Comparison of ENCODE assay signal across 17 mouse cellular contexts in the genomic region with DNA sequence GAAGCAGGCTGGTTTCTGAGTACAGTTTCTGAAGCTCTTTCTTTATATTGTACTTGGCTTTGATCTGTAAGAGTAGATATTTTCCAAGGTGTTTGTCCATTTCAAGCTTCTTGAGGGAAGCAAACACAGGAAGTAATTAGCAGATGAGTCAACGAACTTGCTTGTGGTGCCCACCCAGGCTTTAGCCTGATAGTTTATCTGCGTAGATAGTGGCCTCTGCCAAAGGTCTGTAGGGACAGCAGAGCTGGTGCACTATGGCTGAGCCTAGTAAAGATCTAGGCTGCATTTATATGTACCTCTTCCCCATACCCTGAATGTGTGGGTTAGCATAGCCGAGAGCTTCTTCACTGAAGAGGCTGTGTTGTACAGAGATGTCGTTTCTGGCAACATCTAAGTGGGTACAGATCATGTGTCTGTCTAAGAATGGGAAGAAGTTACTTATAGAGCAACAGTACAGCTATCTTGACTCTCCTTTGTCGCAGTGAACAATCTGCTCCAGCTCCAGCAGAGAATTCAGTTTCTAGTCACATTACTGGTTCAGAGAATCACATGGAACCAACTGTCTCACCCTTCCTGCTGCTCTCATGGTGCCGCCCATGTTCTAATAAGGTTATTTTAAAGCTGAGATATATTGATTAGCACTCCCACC.
DNase-seq lines count a peak whose midpoint lies in the region; TF ChIP-seq lines count a peak whose summit lies in the region.
"Had no signal": no experiment of that assay in that cellular context is flagged by ENCODE, and none has a peak within 500 bp of the region (broad histone marks: within the 10 kb centered on the region; RNA-seq: fewer than 3 reads in every experiment).

No protein-coding gene starts in this region.

- intact Hi-C loops in gastrocnemius, adult 2 months (cut with DNase I) = no loop called here
- intact Hi-C loops in heart, postnatal 25 days (cut with DNase I) = loop anchor here (5.0 kb wide), 1 partner anchor 43 kb away; no protein-coding TSS in a partner anchor

- no peak overlapping the region for H3K4me3 ChIP-seq in gastrocnemius, adult 2 months
- H3K4me3 ChIP-seq: hindbrain, embryonic 13.5 days; midbrain, embryonic 13.5 days; myocyte had no signal

- no peak for TF ChIP-seq CTCF in gastrocnemius, adult 2 months (IDR thresholded peaks at IDR 0.05)

- DNase-seq in gastrocnemius, adult 2 months = no peak
- DNase-seq in gastrocnemius, adult 18-20 months (ENCODE audit: low spot score) = no peak
- DNase-seq in right cerebral cortex, adult 18-20 months = peak; percentile 39
- no peak for DNase-seq in right cerebral cortex, postnatal 14 days
- peak; percentile 51 for DNase-seq in lung, postnatal 36 days
- DNase-seq in urinary bladder, postnatal 4 days (ENCODE audit: low spot score in 2 of 2) = no peak
- no peak for DNase-seq in heart, postnatal 25 days (ENCODE audit: low spot score)
- no peak for DNase-seq in embryo, embryonic 10 days (ENCODE audit: low spot score)
- DNase-seq: adrenal gland, postnatal 36 days; cerebellum, adult 9-11 months; kidney, adult 18-20 months; kidney, postnatal 4 days; layer of hippocampus, postnatal 36 days; thymus, adult 18-20 months had no signal

- H3K27ac ChIP-seq in gastrocnemius, adult 2 months = peak overlapping the region; percentile 71
- H3K27ac ChIP-seq: hindbrain, embryonic 13.5 days; midbrain, embryonic 13.5 days had no signal

Comparison
In these comparisons a context has a peak if more than half of its experiments do, and no peak if none do; other contexts are left out.
1. DNase-seq: peak in right cerebral cortex, adult 18-20 months (single experiment) and lung, postnatal 36 days (single experiment); none in gastrocnemius, adult 2 months (single experiment), gastrocnemius, adult 18-20 months (single experiment), right cerebral cortex, postnatal 14 days (single experiment), urinary bladder, postnatal 4 days (0 of 2), heart, postnatal 25 days (single experiment) and embryo, embryonic 10 days (single experiment).